Mouse (Mus musculus) olfactory bulb, adult 2 months (tissue): ENCODE data around the gene Ypel3.

Experiments
- CTCF ChIP-seq: fragments of 200-500 bp; IDR thresholded peaks from 2 replicates; pipeline ENCODE4 v1.5.1; 2012; ENCODE audit warnings: low read depth, mild to moderate bottlenecking, low read length, moderate library complexity; ENCODE audit not compliant: insufficient read depth
- POLR2A ChIP-seq: fragments of 200-500 bp; IDR thresholded peaks from 2 replicates; pipeline ENCODE4 v1.6.1; 2012; ENCODE audit warnings: mild to moderate bottlenecking, low read depth, low read length, moderate library complexity; ENCODE audit not compliant: insufficient read depth

- no peak for TF ChIP-seq POLR2A
- TF ChIP-seq CTCF: no peak
Observed at GRCm38 (mm10) chr7:126818818-126819217, 42.1 kb downstream of the Ypel3 start.
